In genomic region chr2:73998531-73998930, GRCm38 (mm10) we compare ENCODE assay signal across 10 mouse cellular contexts.
DNase-seq lines count a peak whose midpoint lies in the region; ATAC-seq lines count a peak whose summit lies in the region.
"Had no signal": no experiment of that assay in that cellular context is flagged by ENCODE, and none has a peak within 500 bp of the region (broad histone marks: within the 10 kb centered on the region; RNA-seq: fewer than 3 reads in every experiment).

No protein-coding gene starts in this region.

- H3K36me3 ChIP-seq in neural tube, embryonic 15.5 days, result no peaks in the 10 kb centered on the region
- H3K36me3 ChIP-seq: liver, embryonic 13.5 days; neural tube, embryonic 13.5 days had no signal

- H3K9ac ChIP-seq in neural tube, embryonic 15.5 days (replicated peaks), result no peak overlapping the region
- H3K9ac ChIP-seq: liver, embryonic 13.5 days; neural tube, embryonic 13.5 days had no signal

- H3K9me3 ChIP-seq in neural tube, embryonic 15.5 days (replicated peaks), result no peaks in the 10 kb centered on the region
- H3K9me3 ChIP-seq: liver, embryonic 13.5 days; neural tube, embryonic 13.5 days had no signal

- WGBS in neural tube, embryonic 15.5 days, result 5% methylated on average over 2 of the region's 2 CpGs

- no peak overlapping the region for H3K4me2 ChIP-seq in neural tube, embryonic 15.5 days
- H3K4me2 ChIP-seq: liver, embryonic 13.5 days; neural tube, embryonic 13.5 days had no signal

- peaks cover 13% of the 10 kb centered on the region; the same call in 1 of the 2 replicates for H3K4me1 ChIP-seq in neural tube, embryonic 15.5 days
- H3K4me1 ChIP-seq: liver, embryonic 13.5 days had no signal

- no peaks in the 10 kb centered on the region; the same call in 1 of the 2 replicates for H3K27me3 ChIP-seq in neural tube, embryonic 15.5 days (replicated peaks)
- H3K27me3 ChIP-seq: liver, embryonic 13.5 days had no signal

- no peak for ATAC-seq in erythroid progenitor cell, adult 5-6 weeks (replicated peaks; ENCODE audit: low FRiP score, poor library complexity, severe bottlenecking)
- no peak for ATAC-seq in neural tube, embryonic 15.5 days (ENCODE audit: low FRiP score)

- no peak overlapping the region for H3K27ac ChIP-seq in neural tube, embryonic 15.5 days (replicated peaks)
- H3K27ac ChIP-seq: liver, embryonic 13.5 days; neural tube, embryonic 13.5 days had no signal

- no peak overlapping the region for H3K4me3 ChIP-seq in neural tube, embryonic 15.5 days (replicated peaks)
- H3K4me3 ChIP-seq: liver, embryonic 13.5 days; neural tube, embryonic 13.5 days had no signal

- peak; percentile 43 for DNase-seq in kidney, adult 9 months
- DNase-seq in kidney, adult 11 months, result no peak
- peak; percentile 3 to 13 for DNase-seq in B cell, adult 2 months
- DNase-seq in MN1 (ENCODE audit: low spot score), result peak; percentile 74
- DNase-seq in embryo, embryonic 9.5 days (ENCODE audit: extremely low spot score), result peak; percentile 10
- DNase-seq: adrenal gland, postnatal 36 days; liver, embryonic 13.5 days had no signal
